Mouse (Mus musculus): Measurements from ENCODE around the gene Sohlh2.

DNA sequence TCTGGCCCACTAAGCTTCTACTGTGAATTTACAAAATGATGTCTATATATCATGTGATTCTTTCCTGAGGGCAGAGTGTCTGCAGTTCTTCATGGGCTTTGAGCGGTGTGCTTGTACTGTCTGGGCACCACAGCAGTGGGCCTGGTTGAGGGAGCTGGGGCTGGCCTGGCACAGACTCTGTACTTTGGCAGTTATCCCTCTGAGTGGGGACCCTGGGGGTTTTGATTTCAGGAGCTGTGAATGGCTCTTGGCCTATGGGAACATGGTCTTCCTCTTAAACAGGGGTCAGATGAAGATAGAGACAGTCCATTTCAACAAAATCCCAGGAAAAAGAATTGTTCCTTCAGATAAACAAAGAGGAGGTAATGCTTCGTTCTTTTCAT, 14.5 kb downstream of the Sohlh2 start:
- TF ChIP-seq CTCF (IDR thresholded peaks at IDR 0.05; ENCODE audit: extremely low read depth, insufficient read depth, insufficient read length, insufficient replicate concordance) (no peak), POLR2A (IDR thresholded peaks at IDR 0.05; ENCODE audit: low read depth, low read length) (no peak)
